Mouse (Mus musculus): ENCODE measurements around the gene Birc5.
"Not testable (repeated sequence)": the region's sequence is repeated elsewhere in the genome, so short reads cannot be mapped to it uniquely, and the experiment has no call there.

The Birc5 gene

DNA sequence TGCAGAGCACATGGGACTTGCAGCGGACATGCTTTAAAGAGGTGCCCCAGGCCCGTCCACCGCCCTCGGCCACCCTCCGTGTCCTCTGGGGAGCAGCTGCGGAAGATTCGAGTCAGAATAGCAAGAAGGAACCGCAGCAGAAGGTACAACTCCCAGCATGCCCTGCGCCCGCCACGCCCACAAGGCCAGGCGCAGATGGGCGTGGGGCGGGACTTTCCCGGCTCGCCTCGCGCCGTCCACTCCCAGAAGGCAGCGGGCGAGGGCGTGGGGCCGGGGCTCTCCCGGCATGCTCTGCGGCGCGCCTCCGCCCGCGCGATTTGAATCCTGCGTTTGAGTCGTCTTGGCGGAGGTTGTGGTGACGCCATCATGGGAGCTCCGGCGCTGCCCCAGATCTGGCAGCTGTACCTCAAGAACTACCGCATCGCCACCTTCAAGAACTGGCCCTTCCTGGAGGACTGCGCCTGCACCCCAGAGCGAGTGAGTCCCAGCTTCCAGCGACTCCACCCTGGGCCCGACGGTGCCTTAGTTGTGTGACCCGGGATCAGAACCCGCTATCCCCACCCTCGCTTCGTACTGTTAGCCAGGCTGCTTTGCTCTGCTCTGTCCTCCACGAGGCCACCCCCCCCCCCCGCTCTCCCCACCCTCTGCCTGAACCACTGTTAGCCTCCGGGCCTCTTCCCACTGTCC is at the start of gene Birc5:
Gene Birc5 (plus strand): TSS at position 267 of the 687 bp plus-strand sequence.
- DNase-seq (ENCODE audit: low spot score): peak; percentile 92

DNA sequence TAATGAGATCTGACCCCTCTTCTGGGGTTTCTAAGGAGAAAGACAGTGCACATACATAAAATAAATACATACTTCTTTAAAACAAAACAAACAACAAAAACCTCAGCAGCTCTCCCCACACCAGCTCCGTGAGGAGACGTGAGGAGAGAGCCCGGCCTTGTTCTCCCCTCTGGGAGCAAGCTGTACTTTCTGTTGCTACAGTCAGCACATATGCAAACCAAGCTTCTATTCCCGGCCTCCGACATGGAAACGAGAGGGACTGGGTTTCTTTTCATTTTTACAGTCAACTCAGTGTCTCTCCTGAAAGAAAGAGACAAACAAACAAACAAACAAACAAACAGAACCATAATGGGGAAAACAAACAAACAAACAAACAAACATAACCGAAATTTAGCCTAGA is 49.0 kb upstream of the Birc5 start:
- DNase-seq (ENCODE audit: low spot score): no peak

DNA sequence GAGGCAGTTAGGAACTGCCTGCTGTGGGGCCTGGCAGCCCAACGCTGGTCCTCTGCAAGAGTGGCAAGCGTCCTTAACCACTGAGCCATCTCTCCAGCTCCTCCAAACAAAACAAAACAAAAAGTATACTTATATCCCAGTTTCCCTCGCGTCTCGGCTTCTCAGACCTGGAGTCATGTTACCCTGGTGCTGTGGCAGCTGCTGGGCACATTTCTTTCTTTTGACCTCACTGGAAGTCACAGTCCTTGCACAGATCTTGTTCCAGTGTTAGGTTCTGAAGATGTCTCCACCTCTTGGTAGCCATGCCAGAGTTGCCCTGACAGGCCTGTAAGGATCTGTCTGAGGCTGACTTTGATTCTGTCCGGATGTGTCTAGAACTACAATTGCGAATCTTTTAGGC is 47.4 kb upstream of the Birc5 start:
- DNase-seq (ENCODE audit: low spot score): no peak

DNA sequence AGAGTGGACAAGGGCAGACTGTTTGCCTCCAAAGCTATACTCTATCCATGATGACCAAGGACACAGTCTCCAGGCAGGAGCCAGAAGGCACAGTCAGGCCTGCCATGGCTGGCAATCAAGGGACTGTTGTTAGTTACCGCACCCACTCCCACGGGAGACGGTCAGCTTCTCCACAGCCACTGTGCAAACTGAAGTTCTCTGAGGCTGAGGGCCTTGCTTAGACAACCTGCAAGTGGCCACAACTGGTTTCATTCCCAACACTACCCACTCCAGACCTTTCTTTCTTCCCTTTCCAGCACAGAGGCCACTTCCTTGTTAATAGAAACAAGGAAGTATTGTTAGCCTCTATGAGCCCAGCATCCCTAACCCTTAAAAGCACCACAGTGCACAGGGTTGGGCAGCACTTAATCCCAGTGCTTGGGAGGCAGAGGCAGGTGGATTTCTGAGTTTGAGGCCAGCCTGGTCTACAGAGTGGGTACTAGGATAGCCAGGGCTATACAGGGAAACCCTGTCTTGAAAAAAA is 45.8 kb upstream of the Birc5 start:
- DNase-seq (ENCODE audit: low spot score): no peak

DNA sequence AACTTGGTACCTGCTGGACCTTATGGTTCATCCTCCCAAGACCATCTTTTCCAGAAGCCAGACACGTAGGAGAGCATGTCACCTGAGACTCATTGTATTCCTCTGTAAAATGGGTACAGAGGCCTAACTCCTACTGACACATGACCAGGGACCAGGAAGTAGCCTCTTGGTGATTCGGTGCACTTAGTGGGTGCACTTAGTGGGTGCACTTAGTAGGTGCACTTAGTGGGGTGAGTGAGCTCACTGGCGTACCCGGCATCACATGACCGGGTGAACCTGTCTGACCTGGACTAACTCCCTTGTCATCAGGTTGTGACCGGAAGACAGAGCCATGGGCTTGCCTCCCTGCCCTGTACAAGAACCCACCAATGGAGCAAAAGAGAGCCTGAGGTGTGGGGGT is 42.3 kb upstream of the Birc5 start:
- DNase-seq (ENCODE audit: low spot score): no peak

DNA sequence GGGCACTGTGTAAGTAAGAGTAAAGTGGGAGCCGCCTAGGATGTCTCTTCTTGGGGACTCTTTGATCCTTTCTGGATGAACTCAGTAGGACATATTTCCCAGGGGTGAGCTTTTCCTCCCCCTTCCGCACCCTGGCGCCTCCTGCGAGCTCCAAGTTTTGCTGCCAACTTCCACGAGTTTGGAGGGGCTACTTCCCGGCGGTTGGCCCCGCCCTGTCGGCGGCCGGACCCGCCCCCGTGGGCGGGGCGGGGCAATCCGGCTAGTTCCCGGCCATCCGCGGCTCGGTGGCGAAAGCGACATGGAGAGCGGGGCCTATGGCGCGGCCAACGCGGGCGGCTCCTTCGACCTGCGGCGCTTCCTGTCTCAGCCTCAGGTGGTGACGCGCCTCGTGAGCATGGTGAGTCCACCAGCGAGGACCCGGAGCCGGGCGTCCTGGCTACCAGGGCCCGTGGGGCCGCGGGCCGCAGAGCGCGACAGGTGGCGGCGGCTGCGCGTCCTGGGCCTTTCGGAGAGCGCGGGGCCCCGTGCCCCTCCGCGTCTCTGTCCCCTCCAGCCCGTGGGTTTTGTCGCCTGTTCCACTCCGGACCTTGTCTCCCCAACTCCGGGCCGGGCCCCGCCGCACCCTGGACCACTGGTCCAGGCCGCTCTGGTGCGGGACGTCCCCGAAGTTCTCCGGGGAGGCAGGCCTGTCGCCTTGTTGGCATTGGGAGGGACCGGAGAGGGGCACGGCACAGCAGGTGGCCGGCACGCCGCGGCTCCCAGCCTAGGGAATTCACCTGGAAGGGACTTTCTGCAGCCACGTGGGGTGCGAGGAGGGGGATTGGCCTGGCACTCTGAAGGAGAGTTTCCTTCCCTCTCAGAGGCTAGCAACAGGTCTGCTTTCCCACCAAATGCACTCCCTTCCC is 39.4 kb upstream of the Birc5 start, which contains the start of the genes Gm20708 and Syngr2:
Gene Gm20708 (plus strand): TSS at position 262 of the 905 bp plus-strand sequence.
Gene Syngr2 (plus strand): TSS at position 262 of the 905 bp plus-strand sequence.
- peak; percentile 49 for DNase-seq (ENCODE audit: low spot score)

DNA sequence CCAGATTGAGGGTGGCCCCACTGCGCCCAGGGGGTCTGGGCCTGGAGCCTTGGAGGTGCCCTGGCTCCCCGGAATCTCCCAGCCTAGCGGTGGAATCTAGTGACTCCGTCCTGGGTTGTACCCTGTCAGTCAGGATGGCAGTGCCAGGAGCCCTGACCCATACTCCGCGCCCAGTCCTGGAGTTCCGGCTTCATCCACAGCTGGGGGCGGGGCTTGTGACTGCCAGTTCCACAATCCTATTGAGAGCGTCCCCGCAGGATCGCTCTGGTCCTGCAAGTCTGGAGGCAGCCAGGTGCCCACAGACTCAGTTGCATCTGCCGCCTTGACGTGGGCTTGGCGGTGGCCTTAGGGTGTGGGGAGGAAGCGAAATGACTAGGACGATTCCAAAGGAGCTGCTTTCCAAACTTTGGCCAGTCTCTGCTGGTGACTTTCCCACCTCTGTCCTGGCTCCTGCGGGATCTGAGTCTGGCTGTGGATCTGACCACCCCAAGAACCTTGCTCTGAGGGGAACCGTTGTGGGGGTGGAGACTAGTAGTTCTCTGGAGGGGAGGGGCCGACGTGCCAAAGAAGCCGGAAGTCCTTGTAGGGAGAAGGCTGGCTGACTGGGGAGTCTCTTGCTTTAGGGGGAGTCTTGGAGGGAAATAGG is 38.5 kb upstream of the Birc5 start:
- peak; percentile 80 for DNase-seq (ENCODE audit: low spot score)

DNA sequence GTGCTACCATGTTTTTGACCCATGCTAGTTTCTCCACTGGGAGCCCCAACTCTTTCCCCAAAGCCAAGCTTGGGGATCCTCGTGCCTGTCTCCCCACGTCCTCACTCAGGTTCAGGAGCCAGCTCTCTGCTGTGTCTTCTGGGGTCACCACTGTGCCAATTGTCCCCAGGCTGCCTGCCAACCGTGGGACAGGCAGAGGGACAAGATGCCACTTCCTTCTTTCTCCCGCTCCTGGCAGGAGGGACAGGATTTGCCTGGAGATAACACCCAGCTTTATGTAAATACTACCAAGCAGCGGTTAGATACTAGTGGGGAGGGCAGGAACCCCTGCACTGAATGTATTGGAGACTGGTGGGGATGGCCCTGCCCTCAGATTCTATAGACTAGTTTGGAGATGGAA is 35.2 kb upstream of the Birc5 start:
- no peak for DNase-seq (ENCODE audit: low spot score)

DNA sequence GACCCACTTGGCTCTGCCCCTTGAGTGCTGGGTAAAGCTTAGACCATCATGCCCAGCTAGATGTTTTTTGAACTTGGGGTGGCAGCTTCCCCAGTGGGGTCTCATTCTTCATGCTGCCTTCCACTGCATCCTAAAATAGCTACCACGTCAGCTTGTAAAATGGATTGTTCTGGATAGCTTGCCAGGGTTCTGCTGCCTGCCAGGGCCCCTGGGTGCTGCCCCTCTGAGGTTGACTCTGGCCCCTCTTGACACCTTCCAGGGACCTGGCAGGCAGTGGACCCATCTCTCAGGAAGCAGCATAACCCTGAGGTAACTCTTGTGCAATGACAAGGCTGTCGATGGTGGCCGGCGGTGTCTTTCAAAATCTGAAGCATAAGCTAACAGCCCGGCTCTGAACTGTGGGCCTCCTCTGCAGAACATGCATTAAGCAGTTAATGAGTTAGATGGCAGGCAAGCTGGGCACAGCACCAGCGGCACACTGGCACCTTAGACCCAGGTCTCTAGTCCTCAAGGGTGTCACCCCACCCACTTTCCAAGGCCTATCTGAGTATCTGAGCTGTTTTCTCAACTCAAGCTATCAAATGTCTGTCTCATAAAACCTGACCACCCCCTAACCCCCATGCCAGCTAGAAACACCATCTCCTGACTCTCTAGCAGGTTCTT is 34.2 kb upstream of the Birc5 start:
- no peak for DNase-seq (ENCODE audit: low spot score)

DNA sequence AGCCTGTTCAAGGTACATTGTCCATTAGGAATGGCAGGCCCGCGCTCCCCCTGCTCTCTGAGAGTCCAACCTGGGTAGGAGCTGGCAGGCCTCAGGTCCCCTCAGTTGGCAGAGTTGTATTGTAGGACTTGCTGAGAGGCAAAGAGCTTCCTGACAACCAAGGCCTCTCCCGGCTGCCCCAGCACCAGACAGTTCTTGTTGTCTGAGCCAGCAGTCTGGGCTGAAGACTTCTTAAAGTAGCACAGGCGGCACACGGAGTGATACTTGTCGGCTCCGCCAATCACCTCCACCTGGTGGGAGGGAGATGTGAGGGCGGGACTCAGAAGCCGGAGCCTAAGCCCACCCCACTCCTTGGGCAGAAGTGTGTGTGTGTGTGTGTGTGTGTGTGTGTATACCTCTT is 33.2 kb upstream of the Birc5 start:
- DNase-seq (ENCODE audit: low spot score): not testable (repeated sequence)

DNA sequence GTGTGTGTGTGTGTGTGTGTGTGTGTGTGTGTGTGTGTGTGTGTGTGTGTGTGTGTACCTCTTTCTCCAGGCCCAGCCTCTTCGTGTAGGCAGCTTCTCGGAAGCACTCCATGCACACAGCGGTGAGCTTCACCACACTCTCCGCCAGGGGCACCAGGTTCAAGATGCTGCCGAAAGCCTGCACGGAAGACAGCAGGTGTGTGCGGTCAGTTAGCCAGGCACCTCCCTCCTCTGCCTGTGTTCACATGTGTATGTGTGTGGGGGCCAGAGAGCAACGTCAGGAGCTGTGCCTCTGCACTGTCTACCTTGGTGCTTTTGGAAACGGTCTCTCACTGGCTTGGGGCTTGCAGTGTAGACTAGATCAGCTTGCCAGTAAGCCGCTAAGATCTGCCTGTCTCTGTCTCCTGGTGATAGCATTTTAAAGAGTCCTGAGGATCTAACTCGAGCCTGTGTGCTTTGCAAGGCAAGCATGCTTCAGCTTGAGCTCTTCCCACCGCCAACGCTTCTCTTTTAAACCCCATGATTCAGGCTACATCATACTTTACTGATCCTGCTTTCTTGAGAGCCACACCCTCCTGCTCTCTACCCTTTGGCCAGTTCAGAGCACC is 32.6 kb upstream of the Birc5 start:
- no peak for DNase-seq (ENCODE audit: low spot score)

DNA sequence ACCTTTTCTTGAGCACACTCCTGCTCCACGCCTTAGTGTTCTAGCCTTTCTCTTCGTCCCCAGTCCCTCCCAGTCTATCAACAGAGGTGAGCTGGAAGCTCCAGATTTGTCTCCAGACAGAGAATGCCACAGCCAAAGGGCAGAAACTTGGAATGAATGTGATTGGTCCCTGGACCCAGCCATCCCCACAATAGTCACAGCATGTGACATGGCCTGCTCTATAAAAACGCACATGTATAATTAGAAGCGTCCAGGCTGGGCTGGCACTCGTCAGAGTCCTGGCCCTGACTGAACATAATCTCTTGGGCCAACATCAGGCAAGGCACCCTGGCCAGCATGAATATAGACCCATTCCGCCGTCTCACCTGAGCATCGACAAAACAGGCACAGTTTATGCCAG is 30.0 kb upstream of the Birc5 start:
- DNase-seq (ENCODE audit: low spot score): no peak

DNA sequence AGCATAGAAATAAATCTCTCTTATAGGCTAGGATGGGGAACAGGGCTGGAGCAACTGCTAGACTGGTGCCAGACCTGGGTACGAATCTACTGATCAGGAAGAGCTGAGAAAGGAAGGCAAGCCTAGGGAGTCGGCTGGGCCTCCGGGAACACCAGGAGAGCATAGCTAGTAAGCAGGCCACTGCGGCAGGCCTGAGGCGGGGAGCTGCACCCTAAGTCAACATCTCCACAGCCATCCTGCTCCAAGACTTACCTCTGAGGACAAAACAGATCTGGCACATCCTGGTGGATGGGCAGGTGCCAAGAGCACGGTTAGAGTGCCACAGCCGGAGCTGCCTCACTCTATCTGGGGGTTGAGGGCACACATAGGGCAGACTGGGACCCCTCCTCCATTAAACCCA is 28.9 kb upstream of the Birc5 start:
- no peak for DNase-seq (ENCODE audit: low spot score)

DNA sequence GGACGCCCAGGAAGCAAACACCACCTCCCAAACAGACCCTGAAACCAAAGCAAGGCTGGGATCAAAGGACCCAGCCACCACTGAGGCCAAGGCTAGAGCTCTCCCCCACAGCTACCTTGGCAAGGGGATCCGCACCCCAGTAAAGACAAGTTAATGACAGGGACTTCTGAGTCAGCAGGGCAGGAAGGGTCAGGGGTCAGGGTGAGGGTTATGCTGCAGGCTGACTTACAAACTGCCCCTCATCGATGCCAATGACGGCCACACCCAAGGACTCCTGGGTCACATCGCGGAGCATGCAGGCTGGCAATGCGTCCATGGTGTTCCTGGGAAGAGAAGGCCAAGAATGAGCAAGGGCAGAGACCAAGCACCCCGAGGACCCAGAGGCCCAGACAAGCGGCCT is 27.2 kb upstream of the Birc5 start:
- no peak for DNase-seq (ENCODE audit: low spot score)

DNA sequence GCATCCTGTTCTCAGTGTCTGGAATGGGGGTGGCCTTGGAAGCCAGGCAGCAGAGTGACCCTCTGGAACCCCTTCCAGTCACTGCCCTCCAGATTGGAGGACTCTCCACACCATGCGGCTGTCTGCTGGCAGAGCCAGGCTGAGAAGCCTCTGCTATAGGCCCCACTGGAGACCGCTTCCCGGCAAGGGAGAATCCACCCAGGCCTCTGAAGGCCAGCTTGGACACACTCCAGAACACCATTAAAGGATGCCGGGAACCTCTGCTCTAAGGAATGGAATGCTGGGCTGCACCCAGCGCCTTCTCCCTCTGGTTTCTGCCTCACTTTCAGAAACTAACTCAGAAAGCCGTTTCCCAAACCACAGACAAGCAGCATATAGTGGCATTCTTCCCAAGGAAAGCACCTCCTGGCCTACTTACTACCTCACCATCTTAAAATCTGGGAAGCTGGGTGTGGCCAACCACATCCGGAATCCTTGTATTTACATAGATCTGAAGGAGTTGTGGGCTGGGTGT is 26.3 kb upstream of the Birc5 start:
- DNase-seq (ENCODE audit: low spot score): no peak

DNA sequence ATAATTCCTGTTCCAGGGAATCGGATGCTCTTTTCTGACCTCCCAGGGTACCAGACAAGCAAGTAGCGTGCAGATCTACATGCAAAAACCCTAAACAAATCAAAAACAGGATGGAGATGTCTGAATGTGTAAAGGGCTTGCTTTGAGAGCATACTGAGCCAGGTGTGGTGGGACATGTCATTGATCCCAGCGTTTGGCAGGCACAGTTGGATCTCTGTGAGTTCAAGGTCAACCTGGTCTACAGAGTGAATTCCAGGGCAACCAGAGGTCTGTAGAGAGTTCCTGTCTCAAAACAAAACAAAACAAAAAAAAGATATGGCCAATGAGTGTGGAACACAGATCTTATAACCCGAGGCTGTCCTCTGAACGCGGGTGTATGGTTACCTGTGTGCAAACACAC is 25.6 kb upstream of the Birc5 start:
- DNase-seq (ENCODE audit: low spot score): no peak

DNA sequence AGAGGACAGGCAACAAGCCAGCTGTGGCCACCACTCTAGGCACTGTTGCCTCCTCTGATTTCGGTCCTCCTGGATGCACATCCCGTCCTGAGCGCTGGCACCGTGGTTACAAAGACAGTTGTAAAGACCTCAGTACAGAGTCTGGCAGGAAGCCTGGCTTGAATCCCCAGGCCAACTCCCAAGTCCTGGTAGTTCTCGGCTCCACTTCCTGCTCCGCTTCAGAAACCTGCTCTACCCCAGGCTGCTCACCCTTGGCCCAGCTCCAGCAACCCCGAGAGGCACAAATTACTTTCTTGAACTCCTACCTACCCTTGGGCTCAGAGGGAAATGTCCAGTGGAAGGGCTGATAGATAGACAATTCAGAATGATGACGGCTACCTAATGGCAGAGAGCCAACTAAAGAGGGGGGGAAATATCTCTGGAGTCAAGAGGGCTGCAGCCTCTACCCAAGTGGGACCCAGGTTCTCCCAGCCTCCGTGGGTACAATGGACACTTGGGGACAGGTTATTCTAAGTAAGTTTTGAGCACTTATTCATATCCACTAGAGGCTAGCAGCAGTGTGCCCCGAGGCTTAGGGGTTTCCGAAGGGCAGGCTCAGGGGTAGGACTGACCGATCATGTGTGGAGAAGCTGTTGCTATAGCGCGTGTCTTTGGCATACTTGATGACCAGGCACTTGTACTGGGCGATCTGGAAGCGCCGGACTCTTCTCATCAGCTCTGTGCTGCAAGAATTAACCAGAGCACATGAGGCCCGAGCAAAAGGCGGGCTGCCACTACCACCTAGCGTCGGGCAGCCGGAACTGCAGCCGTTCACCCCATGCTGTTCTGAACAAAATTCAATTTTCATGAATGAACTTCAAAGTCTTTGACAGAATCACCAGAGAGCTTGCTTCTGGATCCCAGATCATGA is 24.7 kb upstream of the Birc5 start:
- peak; percentile 57 for DNase-seq (ENCODE audit: low spot score)

DNA sequence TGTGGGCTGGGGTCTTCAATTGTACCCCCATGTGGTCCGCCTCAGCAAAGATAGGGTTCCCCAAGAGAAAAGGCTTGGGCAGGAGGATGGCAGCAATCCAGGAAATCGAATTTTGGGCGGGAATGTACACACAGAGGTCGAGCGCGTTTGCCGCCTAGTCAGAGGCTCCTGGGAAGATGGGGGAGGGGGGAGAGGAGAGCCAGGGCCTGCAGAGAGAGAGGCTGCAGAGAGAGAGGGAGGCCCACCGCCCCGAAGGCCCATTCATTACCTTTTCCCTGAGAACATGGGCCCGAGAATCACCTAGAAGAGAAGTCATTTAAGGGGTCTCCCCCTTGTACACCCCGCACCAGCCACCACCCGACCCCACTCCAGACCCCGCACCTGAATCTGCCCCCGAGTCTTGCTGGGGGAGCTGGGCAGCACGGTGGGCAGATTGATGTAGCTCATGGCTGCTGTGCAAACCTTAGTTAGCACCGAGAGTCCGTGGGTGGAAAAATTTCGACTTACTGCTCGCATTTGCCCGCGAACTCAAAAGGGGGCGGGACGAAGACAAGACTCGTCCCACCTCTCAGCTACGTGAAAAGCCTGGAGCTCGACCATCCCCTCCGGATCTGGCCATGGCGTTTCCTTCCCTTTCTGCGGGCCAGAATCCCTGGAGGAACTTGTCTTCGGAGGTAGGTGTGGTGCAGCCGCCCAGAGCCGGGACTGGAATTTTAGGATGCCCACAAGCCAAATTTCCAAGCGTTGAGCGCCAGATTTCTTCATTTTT is 23.5 kb upstream of the Birc5 start, which contains the start of the genes Afmid and Tk1:
Gene Afmid (plus strand): TSS at position 592 of the 769 bp plus-strand sequence.
Gene Tk1 (minus strand): TSS at position 760 of the 769 bp plus-strand sequence.
- peak; percentile 63 for DNase-seq (ENCODE audit: low spot score)

DNA sequence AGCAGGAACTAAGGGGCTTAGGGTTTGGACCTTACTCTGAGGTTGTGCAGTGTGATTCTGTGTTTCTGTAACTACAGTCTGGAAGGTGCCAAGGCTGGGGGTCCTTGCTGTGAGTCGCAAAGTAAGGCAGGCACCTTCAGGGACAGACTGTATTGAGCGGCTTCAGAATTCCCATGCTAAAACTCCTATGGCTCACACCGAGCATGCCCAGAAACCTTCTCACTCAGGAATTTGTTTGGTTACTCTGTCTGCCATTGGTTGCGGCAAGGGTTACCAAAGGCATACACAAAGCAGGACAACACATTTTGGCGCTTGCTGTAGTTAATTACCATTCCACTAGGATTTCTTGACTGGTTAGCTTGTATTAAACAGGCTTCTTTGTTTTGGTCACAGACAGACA is 22.9 kb upstream of the Birc5 start:
- no peak for DNase-seq (ENCODE audit: low spot score)
